In genomic region chr11:100616332-100616731, GRCm38 (mm10) we compare ENCODE assay signal across 24 mouse cellular contexts. TPM values are rescaled to one million over a fixed set of nuclear protein-coding genes. Genes with fewer than 3 reads are reported as not detected.
DNase-seq lines count a peak whose midpoint lies in the region; TF ChIP-seq lines count a peak whose summit lies in the region.
"Had no signal": no experiment of that assay in that cellular context is flagged by ENCODE, and none has a peak within 500 bp of the region (broad histone marks: within the 10 kb centered on the region; RNA-seq: fewer than 3 reads in every experiment).

No protein-coding gene starts in this region.

- H3K4me1 ChIP-seq in E14TG2a.4 (replicated peaks; ENCODE audit: low read depth, low read length): peaks cover 75% of the 10 kb centered on the region

- peaks cover 32% of the 10 kb centered on the region for H3K36me3 ChIP-seq in E14TG2a.4 (ENCODE audit: insufficient read depth, low read length)
- H3K36me3 ChIP-seq: forebrain, embryonic 15.5 days had no signal

- peak; percentile 87 for DNase-seq in ES-CJ7 (ENCODE audit: low read depth, low spot score)
- DNase-seq in R1 (ENCODE audit: low read depth, low spot score): peak; percentile 95
- DNase-seq in ZHBTc4 (ENCODE audit: low read depth, low spot score): peak; percentile 83
- DNase-seq in right cerebral cortex, postnatal 4 days: no peak
- no peak for DNase-seq in gastrocnemius, adult 8-10 months (ENCODE audit: low spot score in 2 of 2)
- DNase-seq in adrenal gland, postnatal 14 days: no peak
- DNase-seq: adrenal gland, adult 2 months; adrenal gland, postnatal 10 days; adrenal gland, postnatal 36 days; B cell, adult 2 months; cerebellum, adult 11-12 months; cerebellum, adult 2 months; cerebellum, adult 9-10 months; cerebellum, postnatal 10 days; cerebellum, postnatal 25 days; forebrain, postnatal 0 days had no signal

- peak overlapping the region; percentile 58 for H3K4me3 ChIP-seq in E14TG2a.4 (replicated peaks; ENCODE audit: low read length)
- H3K4me3 ChIP-seq: embryonic facial prominence, embryonic 10.5 days; embryonic facial prominence, embryonic 12.5 days; forebrain, embryonic 13.5 days; forebrain, embryonic 15.5 days had no signal

- TF ChIP-seq CTCF in E14TG2a.4 (conservative IDR thresholded peaks at IDR 0.05; ENCODE audit: low read length): no peak

- no peaks in the 10 kb centered on the region for H3K9me3 ChIP-seq in E14TG2a.4 (ENCODE audit: low read length)
- H3K9me3 ChIP-seq: embryonic facial prominence, embryonic 10.5 days; embryonic facial prominence, embryonic 12.5 days; forebrain, embryonic 13.5 days; forebrain, embryonic 15.5 days; G1E had no signal

- no peaks in the 10 kb centered on the region for H3K27me3 ChIP-seq in E14TG2a.4 (ENCODE audit: insufficient read depth, low read length)
- H3K27me3 ChIP-seq: CH12.LX; embryonic facial prominence, embryonic 12.5 days; forebrain, embryonic 13.5 days; forebrain, embryonic 15.5 days; Patski had no signal

RNA-seq across cellular contexts. Expression of gene Nkiras2, which starts 2.7 kb away (rescaled TPM):
- 10 to 100 TPM; 18.1 to 18.9 (median 18.6) TPM for total RNA-seq in gastrocnemius, adult 8-10 months (2022)
- 41.1 and 44.4 TPM in 2 replicates for total RNA-seq in adrenal gland, postnatal 14 days (2021)

RNA-seq across cellular contexts. Expression of gene Dnajc7, which starts 3.6 kb away (rescaled TPM):
- 100 to 1,000 TPM in 2 of 4 experiments, 10 to 100 TPM in 2; 79.4 to 106 (median 95.5) TPM for total RNA-seq in gastrocnemius, adult 8-10 months (2022)
- 217 and 264 TPM in 2 replicates for total RNA-seq in adrenal gland, postnatal 14 days (2021)

RNA-seq across cellular contexts. Expression of gene Cnp, which starts 41.6 kb away (rescaled TPM):
- 1 to 10 TPM; 2.3 to 5.5 (median 4.2) TPM for total RNA-seq in gastrocnemius, adult 8-10 months (2022)
- 35.5 and 38.4 TPM in 2 replicates for total RNA-seq in adrenal gland, postnatal 14 days (2021)

Comparison
In these comparisons a context has a peak if more than half of its experiments do, and no peak if none do; other contexts are left out.
1. DNase-seq: peak in ES-CJ7 (single experiment), R1 (single experiment) and ZHBTc4 (single experiment); none in right cerebral cortex, postnatal 4 days (single experiment), gastrocnemius, adult 8-10 months (0 of 2) and adrenal gland, postnatal 14 days (single experiment).